In genomic region chr2:155369333-155369883, GRCm38 (mm10) we compare ENCODE assay signal across 9 mouse cellular contexts. TPM values are rescaled to one million over a fixed set of nuclear protein-coding genes. Genes with fewer than 3 reads are reported as not detected.
DNase-seq lines count a peak whose midpoint lies in the region; ATAC-seq and TF ChIP-seq lines count a peak whose summit lies in the region.
"Had no signal": no experiment of that assay in that cellular context is flagged by ENCODE, and none has a peak within 500 bp of the region (broad histone marks: within the 10 kb centered on the region; RNA-seq: fewer than 3 reads in every experiment).

No protein-coding gene starts in this region.

- H3K27ac ChIP-seq in left cerebral cortex, adult 2 months = peak overlapping the region; percentile 45; the same call in 1 of the 2 replicates
- H3K27ac ChIP-seq in cortical plate, adult 2 months (ENCODE audit: insufficient read depth, low read length) = peak overlapping the region; percentile 3; the same call in 1 of the 2 replicates
- peak overlapping the region; percentile 55 for H3K27ac ChIP-seq in intestine, embryonic 15.5 days
- no peak overlapping the region for H3K27ac ChIP-seq in liver, embryonic 14.5 days

- no peaks in the 10 kb centered on the region for H3K27me3 ChIP-seq in intestine, embryonic 15.5 days (replicated peaks)
- H3K27me3 ChIP-seq in liver, embryonic 14.5 days (ENCODE audit: control insufficient read depth, insufficient read depth, low read length) = no peaks in the 10 kb centered on the region

- no peak overlapping the region for H3K4me3 ChIP-seq in left cerebral cortex, adult 2 months
- no peak overlapping the region for H3K4me3 ChIP-seq in cortical plate, adult 2 months (ENCODE audit: insufficient read depth, low read length)
- H3K4me3 ChIP-seq in intestine, embryonic 15.5 days (replicated peaks) = no peak overlapping the region
- H3K4me3 ChIP-seq in liver, embryonic 14.5 days (ENCODE audit: insufficient read depth in 1 of 2, low read depth in 2 of 2, low read length in 2 of 2) = no peak overlapping the region

- 15% methylated on average over 7 of the region's 7 CpGs for WGBS in intestine, embryonic 15.5 days
- WGBS in liver, embryonic 14.5 days (ENCODE audit: insufficient replicate concordance) = 29% methylated on average over 7 of the region's 7 CpGs

- ATAC-seq in intestine, embryonic 15.5 days = peak; percentile 90
- ATAC-seq in liver, embryonic 14.5 days (ENCODE audit: insufficient read depth) = peak; percentile 64

- no peaks in the 10 kb centered on the region for H3K36me3 ChIP-seq in intestine, embryonic 15.5 days
- H3K36me3 ChIP-seq in liver, embryonic 14.5 days (replicated peaks; ENCODE audit: control insufficient read depth, insufficient read depth, low read depth) = no peaks in the 10 kb centered on the region
- H3K36me3 ChIP-seq: G1E had no signal

- H3K4me1 ChIP-seq in cortical plate, adult 2 months (ENCODE audit: control insufficient read depth, insufficient read depth, low read length) = no peaks in the 10 kb centered on the region
- 0 out of 2 replicates have a peak, but pooled peaks cover 8% of the 10 kb centered on the region for H3K4me1 ChIP-seq in intestine, embryonic 15.5 days (replicated peaks)
- H3K4me1 ChIP-seq in liver, embryonic 14.5 days (replicated peaks; ENCODE audit: control insufficient read depth in 2 of 2, insufficient read depth in 2 of 2, low read length in 1 of 2) = peaks cover 0 to 13% of the 10 kb centered on the region in 2 experiments; a peak in 2 of 4 replicates

- no peak overlapping the region for H3K9ac ChIP-seq in intestine, embryonic 15.5 days
- H3K9ac ChIP-seq in liver, embryonic 14.5 days (replicated peaks) = no peak overlapping the region

- H3K4me2 ChIP-seq in intestine, embryonic 15.5 days (replicated peaks) = peak overlapping the region; percentile 19
- peak overlapping the region; percentile 18; the same call in 1 of the 2 replicates for H3K4me2 ChIP-seq in liver, embryonic 14.5 days (ENCODE audit: low read depth)

- TF ChIP-seq POLR2A in cortical plate, adult 2 months (IDR thresholded peaks at IDR 0.05; ENCODE audit: extremely low read depth, insufficient read depth, low read length) = no peak

- no peak for TF ChIP-seq CTCF in left cerebral cortex, adult 2 months (IDR thresholded peaks at IDR 0.05)
- no peak for TF ChIP-seq CTCF in cortical plate, adult 2 months (IDR thresholded peaks at IDR 0.05; ENCODE audit: extremely low read depth, insufficient read depth, low read length)
- TF ChIP-seq CTCF in liver, embryonic 14.5 days (IDR thresholded peaks at IDR 0.05; ENCODE audit: low read depth) = no peak

- no peak for TF ChIP-seq EP300 in liver, embryonic 14.5 days (IDR thresholded peaks at IDR 0.05; ENCODE audit: low read depth)

- no peak for DNase-seq in left cerebral cortex, adult 2 months (ENCODE audit: extremely low spot score in 1 of 2, low spot score in 2 of 2)
- no peak for DNase-seq in left cerebral cortex, postnatal 14 days (ENCODE audit: low spot score in 2 of 2)
- DNase-seq in liver, embryonic 14.5 days (ENCODE audit: low read depth in 3 of 3, low spot score in 3 of 3) = peak; percentile 20 to 28 (median 22)
- DNase-seq in embryo, embryonic 10 days (ENCODE audit: low spot score) = no peak
- DNase-seq in spleen, postnatal 36 days (ENCODE audit: low spot score in 2 of 2) = no peak
- DNase-seq in frontal cortex, postnatal 36 days (ENCODE audit: low spot score in 2 of 2) = no peak

- intact Hi-C loops in left cerebral cortex, adult 2 months (cut with DNase I) = no loop called here
- intact Hi-C loops in left cerebral cortex, postnatal 14 days (cut with DNase I) = no loop called here

- no peaks in the 10 kb centered on the region for H3K9me3 ChIP-seq in intestine, embryonic 15.5 days
- H3K9me3 ChIP-seq in liver, embryonic 14.5 days (ENCODE audit: control insufficient read depth, low read length) = no peaks in the 10 kb centered on the region
- H3K9me3 ChIP-seq: G1E had no signal

RNA-seq across cellular contexts. Expression of gene Trp53inp2, which starts 11.5 kb away (rescaled TPM):
- 100 to 1,000 TPM; 135 to 147 TPM for total RNA-seq in left cerebral cortex, adult 2 months (2021)
- total RNA-seq in left cerebral cortex, postnatal 14 days (2021) = 100 to 1,000 TPM; 220 to 224 TPM
- 151 and 170 TPM in 2 replicates for polyA plus RNA-seq in cortical plate, adult 2 months (2012; rRNA removed)
- polyA plus RNA-seq in intestine, embryonic 15.5 days (2015; fragmentation: Nextera tagmentation; extraction: Ambion mirVana) = 18.4 and 19.1 TPM in 2 replicates
- 2.2 and 2.7 TPM in 2 replicates for polyA plus RNA-seq in liver, embryonic 14.5 days (2012; rRNA removed)
- polyA plus RNA-seq in liver, embryonic 14.5 days (2014; fragmentation: Nextera tagmentation; extraction: Ambion mirVana) = 1.4 and 1.9 TPM in 2 replicates

RNA-seq across cellular contexts. Expression of gene Pigu, which starts 12.2 kb away (rescaled TPM):
- 10 to 100 TPM; 27.2 to 28.4 TPM for total RNA-seq in left cerebral cortex, adult 2 months (2021)
- total RNA-seq in left cerebral cortex, postnatal 14 days (2021) = 10 to 100 TPM; 25.2 to 27.0 TPM
- 36.9 and 39.9 TPM in 2 replicates for polyA plus RNA-seq in cortical plate, adult 2 months (2012; rRNA removed)
- polyA plus RNA-seq in intestine, embryonic 15.5 days (2015; fragmentation: Nextera tagmentation; extraction: Ambion mirVana) = 57.1 and 60.1 TPM in 2 replicates
- 16.7 and 20.1 TPM in 2 replicates for polyA plus RNA-seq in liver, embryonic 14.5 days (2012; rRNA removed)
- 22.2 and 24.4 TPM in 2 replicates for polyA plus RNA-seq in liver, embryonic 14.5 days (2014; fragmentation: Nextera tagmentation; extraction: Ambion mirVana)

Comparison
In these comparisons a context has a peak if more than half of its experiments do, and no peak if none do; other contexts are left out.
1. DNase-seq: peak in liver, embryonic 14.5 days (3 of 3); none in left cerebral cortex, adult 2 months (0 of 2), left cerebral cortex, postnatal 14 days (0 of 2), embryo, embryonic 10 days (single experiment), spleen, postnatal 36 days (0 of 2) and frontal cortex, postnatal 36 days (0 of 2).